Mouse (Mus musculus) CD4-positive, CD25-positive, alpha-beta regulatory T cell (primary cell): ENCODE measurements around the gene March4. TPM values are rescaled to one million over a fixed set of nuclear protein-coding genes. Genes with fewer than 3 reads are reported as not detected.

ENCODE experiments used
- polyA plus RNA-seq: library from polyadenylated mRNA; unstranded; fragments of 100-300 nt; shearing (Covaris generic); gene quantifications from one replicate; pipeline ENCODE4 v1.2.1, GENCODE M21; 2017

The March4 gene
- polyA plus RNA-seq, result not detected

GRCm38 (mm10) chr1:72536611-72537351 lies at the start of gene March4:
TSS of gene March4 (minus strand) at chr1:72536930.

GRCm38 (mm10) chr1:72582947-72583731 lies 46.4 kb upstream of the March4 start, which contains the start of gene Smarcal1:
TSS of gene Smarcal1 (plus strand) at chr1:72583251.

Other genes starting within 250 kb of the March4 start
- 37.7 TPM for gene Xrcc5, start 229.5 kb downstream of the March4 start, polyA plus RNA-seq
- 24.0 TPM for gene Smarcal1, start 46.3 kb upstream of the March4 start, polyA plus RNA-seq
- not detected for gene Ankar, start 163.6 kb upstream of the March4 start, polyA plus RNA-seq
- 2,337 TPM for gene Rpl37a, start 174.4 kb upstream of the March4 start, polyA plus RNA-seq